Mouse (Mus musculus): Measurements from ENCODE around the gene Lrfn2.

DNA sequence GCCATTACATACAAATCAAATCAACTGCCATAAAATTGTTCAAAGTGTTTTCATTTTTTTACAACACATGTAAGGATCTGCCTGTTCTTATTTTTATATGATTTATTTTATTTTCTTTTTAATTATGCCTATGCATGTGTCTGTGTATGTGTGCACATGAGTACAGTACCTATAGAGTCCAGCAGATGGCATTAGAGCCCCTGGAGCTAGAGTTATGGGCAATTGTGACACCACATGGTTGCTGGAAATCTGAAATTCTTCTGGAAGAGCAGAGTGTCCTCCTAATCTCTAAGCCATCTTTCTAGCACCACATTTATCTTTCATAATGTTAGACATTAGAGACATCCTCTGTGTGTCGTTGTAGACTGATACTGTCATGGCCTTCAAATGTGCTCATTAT is 192.0 kb downstream of the Lrfn2 start:
- TF ChIP-seq POLR2A (IDR thresholded peaks at IDR 0.05; ENCODE audit: borderline replicate concordance, extremely low read depth, insufficient read depth, insufficient read length, poor library complexity, severe bottlenecking) (no peak), CTCF (IDR thresholded peaks at IDR 0.05; ENCODE audit: borderline replicate concordance, extremely low read depth, insufficient read depth, insufficient read length) (peak; percentile 28; the same call in 1 of the 2 replicates)
